Mouse (Mus musculus): ENCODE measurements at regions not wholly inside any gene's neighbourhood (a gene's known extent, or its start where the extent isn't known, plus 50 kb on each side); places are given as distances from the start of the nearest gene placed in this dataset.

- Histone ChIP-seq H3K9ac (replicated peaks; ENCODE audit: low read length) (no peak overlapping the region), H3K9me3 (ENCODE audit: control insufficient read depth, low read length) (no peaks in the 10 kb centered on the region), H3K4me2 (ENCODE audit: low read length) (no peak overlapping the region), H3K27ac (replicated peaks; ENCODE audit: low read depth, low read length) (no peak overlapping the region), H3K4me3 (replicated peaks; ENCODE audit: low read depth, low read length) (no peak overlapping the region), H3K4me1 (ENCODE audit: control insufficient read depth, insufficient read depth, low read length) (no peaks in the 10 kb centered on the region), H3K27me3 (ENCODE audit: control insufficient read depth, insufficient read depth, low read length) (no peaks in the 10 kb centered on the region), H3K36me3 (ENCODE audit: control insufficient read depth, insufficient read depth, low read length) (no peaks in the 10 kb centered on the region)
- ATAC-seq (ENCODE audit: low FRiP score, low TSS enrichment) (no peak), DNase-seq (no peak)
- WGBS: 81% methylated on average over 3 of the region's 3 CpGs
Observed at GRCm38 (mm10) chr2:148537914-148538510, 94.6 kb upstream of the Cd93 start.

- no peaks in the 10 kb centered on the region for H3K36me3 ChIP-seq (ENCODE audit: control insufficient read depth, insufficient read depth, low read length)
- no peak overlapping the region for H3K9ac ChIP-seq (replicated peaks; ENCODE audit: low read length)
- H3K9me3 ChIP-seq (ENCODE audit: control insufficient read depth, low read length): no peaks in the 10 kb centered on the region
- no peaks in the 10 kb centered on the region for H3K4me1 ChIP-seq (ENCODE audit: control insufficient read depth, insufficient read depth, low read length)
- DNase-seq: no peak
- no peak for ATAC-seq (ENCODE audit: low FRiP score, low TSS enrichment)
- H3K4me3 ChIP-seq (replicated peaks; ENCODE audit: low read depth, low read length): no peak overlapping the region
- H3K27ac ChIP-seq (replicated peaks; ENCODE audit: low read depth, low read length): no peak overlapping the region
- no peaks in the 10 kb centered on the region for H3K27me3 ChIP-seq (ENCODE audit: control insufficient read depth, insufficient read depth, low read length)
- 91% methylated on average over 5 of the region's 5 CpGs for WGBS
- no peak overlapping the region for H3K4me2 ChIP-seq (ENCODE audit: low read length)
Observed at GRCm38 (mm10) chr2:148537251-148537650, 93.9 kb upstream of the Cd93 start.

GRCm38 (mm10) chr2:148536608-148537007, 93.2 kb upstream of the Cd93 start:
- H3K36me3 ChIP-seq (ENCODE audit: control insufficient read depth, insufficient read depth, low read length): no peaks in the 10 kb centered on the region
- WGBS: 90% methylated on average over 3 of the region's 3 CpGs
- H3K4me2 ChIP-seq (ENCODE audit: low read length): no peak overlapping the region
- no peaks in the 10 kb centered on the region for H3K4me1 ChIP-seq (ENCODE audit: control insufficient read depth, insufficient read depth, low read length)
- H3K4me3 ChIP-seq (replicated peaks; ENCODE audit: low read depth, low read length): no peak overlapping the region
- no peaks in the 10 kb centered on the region for H3K9me3 ChIP-seq (ENCODE audit: control insufficient read depth, low read length)
- no peaks in the 10 kb centered on the region for H3K27me3 ChIP-seq (ENCODE audit: control insufficient read depth, insufficient read depth, low read length)
- no peak overlapping the region for H3K27ac ChIP-seq (replicated peaks; ENCODE audit: low read depth, low read length)
- DNase-seq: no peak
- ATAC-seq (ENCODE audit: low FRiP score, low TSS enrichment): no peak
- no peak overlapping the region for H3K9ac ChIP-seq (replicated peaks; ENCODE audit: low read length)

- no peak for ATAC-seq (ENCODE audit: low FRiP score, low TSS enrichment)
- Histone ChIP-seq H3K9ac (replicated peaks; ENCODE audit: low read length) (no peak overlapping the region), H3K4me2 (ENCODE audit: low read length) (no peak overlapping the region), H3K9me3 (ENCODE audit: control insufficient read depth, low read length) (no peaks in the 10 kb centered on the region), H3K27me3 (ENCODE audit: control insufficient read depth, insufficient read depth, low read length) (no peaks in the 10 kb centered on the region), H3K4me1 (ENCODE audit: control insufficient read depth, insufficient read depth, low read length) (no peaks in the 10 kb centered on the region), H3K27ac (replicated peaks; ENCODE audit: low read depth, low read length) (no peak overlapping the region), H3K4me3 (replicated peaks; ENCODE audit: low read depth, low read length) (no peak overlapping the region), H3K36me3 (ENCODE audit: control insufficient read depth, insufficient read depth, low read length) (no peaks in the 10 kb centered on the region)
- WGBS: 53% methylated on average over 5 of the region's 5 CpGs
- DNase-seq: peak; percentile 29
Observed at GRCm38 (mm10) chr2:148535562-148536180, 92.3 kb upstream of the Cd93 start.

- Histone ChIP-seq H3K9ac (replicated peaks; ENCODE audit: low read length) (no peak overlapping the region), H3K9me3 (ENCODE audit: control insufficient read depth, low read length) (no peaks in the 10 kb centered on the region), H3K4me3 (replicated peaks; ENCODE audit: low read depth, low read length) (no peak overlapping the region), H3K4me2 (ENCODE audit: low read length) (no peak overlapping the region), H3K36me3 (ENCODE audit: control insufficient read depth, insufficient read depth, low read length) (no peaks in the 10 kb centered on the region), H3K4me1 (ENCODE audit: control insufficient read depth, insufficient read depth, low read length) (no peaks in the 10 kb centered on the region), H3K27ac (replicated peaks; ENCODE audit: low read depth, low read length) (no peak overlapping the region), H3K27me3 (ENCODE audit: control insufficient read depth, insufficient read depth, low read length) (no peaks in the 10 kb centered on the region)
- DNase-seq: no peak
- ATAC-seq (ENCODE audit: low FRiP score, low TSS enrichment): no peak
- WGBS: 66% methylated on average over 4 of the region's 4 CpGs
Observed at GRCm38 (mm10) chr2:148532051-148532450, 88.7 kb upstream of the Cd93 start.

- Histone ChIP-seq H3K9ac (replicated peaks; ENCODE audit: low read length) (no peak overlapping the region), H3K4me2 (ENCODE audit: low read length) (no peak overlapping the region), H3K27me3 (ENCODE audit: control insufficient read depth, insufficient read depth, low read length) (no peaks in the 10 kb centered on the region), H3K4me3 (replicated peaks; ENCODE audit: low read depth, low read length) (no peak overlapping the region), H3K9me3 (ENCODE audit: control insufficient read depth, low read length) (no peaks in the 10 kb centered on the region), H3K27ac (replicated peaks; ENCODE audit: low read depth, low read length) (no peak overlapping the region), H3K36me3 (ENCODE audit: control insufficient read depth, insufficient read depth, low read length) (no peaks in the 10 kb centered on the region), H3K4me1 (ENCODE audit: control insufficient read depth, insufficient read depth, low read length) (no peaks in the 10 kb centered on the region)
- DNase-seq (no peak), ATAC-seq (ENCODE audit: low FRiP score, low TSS enrichment) (no peak)
- 85% methylated on average over 4 of the region's 4 CpGs for WGBS
Observed at GRCm38 (mm10) chr2:148530546-148530945, 87.2 kb upstream of the Cd93 start.

GRCm38 (mm10) chr2:148529900-148530299, 86.5 kb upstream of the Cd93 start:
- H3K27ac ChIP-seq (replicated peaks; ENCODE audit: low read depth, low read length): no peak overlapping the region
- H3K9ac ChIP-seq (replicated peaks; ENCODE audit: low read length): no peak overlapping the region
- no peak overlapping the region for H3K4me2 ChIP-seq (ENCODE audit: low read length)
- H3K4me3 ChIP-seq (replicated peaks; ENCODE audit: low read depth, low read length): no peak overlapping the region
- no peaks in the 10 kb centered on the region for H3K9me3 ChIP-seq (ENCODE audit: control insufficient read depth, low read length)
- 64% methylated on average over 2 of the region's 2 CpGs for WGBS
- ATAC-seq (ENCODE audit: low FRiP score, low TSS enrichment): no peak
- no peaks in the 10 kb centered on the region for H3K27me3 ChIP-seq (ENCODE audit: control insufficient read depth, insufficient read depth, low read length)
- DNase-seq: no peak
- no peaks in the 10 kb centered on the region for H3K36me3 ChIP-seq (ENCODE audit: control insufficient read depth, insufficient read depth, low read length)
- H3K4me1 ChIP-seq (ENCODE audit: control insufficient read depth, insufficient read depth, low read length): no peaks in the 10 kb centered on the region

GRCm38 (mm10) chr2:148527755-148528154, 84.4 kb upstream of the Cd93 start:
- Histone ChIP-seq H3K27me3 (ENCODE audit: control insufficient read depth, insufficient read depth, low read length) (no peaks in the 10 kb centered on the region), H3K4me1 (ENCODE audit: control insufficient read depth, insufficient read depth, low read length) (no peaks in the 10 kb centered on the region), H3K27ac (replicated peaks; ENCODE audit: low read depth, low read length) (no peak overlapping the region), H3K9me3 (ENCODE audit: control insufficient read depth, low read length) (no peaks in the 10 kb centered on the region), H3K4me2 (ENCODE audit: low read length) (no peak overlapping the region), H3K9ac (replicated peaks; ENCODE audit: low read length) (no peak overlapping the region), H3K4me3 (replicated peaks; ENCODE audit: low read depth, low read length) (no peak overlapping the region), H3K36me3 (ENCODE audit: control insufficient read depth, insufficient read depth, low read length) (no peaks in the 10 kb centered on the region)
- ATAC-seq (ENCODE audit: low FRiP score, low TSS enrichment) (no peak), DNase-seq (no peak)
- 94% methylated on average over 5 of the region's 5 CpGs for WGBS

GRCm38 (mm10) chr2:148525496-148525895, 82.1 kb upstream of the Cd93 start:
- 88% methylated on average over 6 of the region's 6 CpGs for WGBS
- no peaks in the 10 kb centered on the region for H3K9me3 ChIP-seq (ENCODE audit: control insufficient read depth, low read length)
- H3K4me1 ChIP-seq (ENCODE audit: control insufficient read depth, insufficient read depth, low read length): no peaks in the 10 kb centered on the region
- ATAC-seq (ENCODE audit: low FRiP score, low TSS enrichment) (no peak), DNase-seq (no peak)
- H3K4me2 ChIP-seq (ENCODE audit: low read length): no peak overlapping the region
- H3K4me3 ChIP-seq (replicated peaks; ENCODE audit: low read depth, low read length): no peak overlapping the region
- H3K27me3 ChIP-seq (ENCODE audit: control insufficient read depth, insufficient read depth, low read length): no peaks in the 10 kb centered on the region
- H3K27ac ChIP-seq (replicated peaks; ENCODE audit: low read depth, low read length): no peak overlapping the region
- no peak overlapping the region for H3K9ac ChIP-seq (replicated peaks; ENCODE audit: low read length)
- H3K36me3 ChIP-seq (ENCODE audit: control insufficient read depth, insufficient read depth, low read length): no peaks in the 10 kb centered on the region
